Mouse (Mus musculus): ENCODE results near the gene Rasgrf1.

Gene Rasgrf1

GRCm38 (mm10) chr9:89906645-89907044 is 3.1 kb upstream of the Rasgrf1 start:
- no peak for DNase-seq (ENCODE audit: low spot score in 2 of 2)

GRCm38 (mm10) chr9:89907941-89908340 is 1.8 kb upstream of the Rasgrf1 start:
- DNase-seq (ENCODE audit: low spot score in 2 of 2): no peak

GRCm38 (mm10) chr9:89908601-89909000 is 1.1 kb upstream of the Rasgrf1 start:
- peak; percentile 66 to 80 for DNase-seq (ENCODE audit: low spot score in 2 of 2)

- DNase-seq (ENCODE audit: low spot score in 2 of 2): no peak
These were observed 298 bp downstream of the Rasgrf1 start for GRCm38 (mm10) chr9:89910011-89910400.

GRCm38 (mm10) chr9:89910741-89911444 is 1.2 kb downstream of the Rasgrf1 start:
- no peak for DNase-seq (ENCODE audit: low spot score in 2 of 2)

- DNase-seq (ENCODE audit: low spot score in 2 of 2): no peak
These were observed 2.3 kb downstream of the Rasgrf1 start for GRCm38 (mm10) chr9:89911891-89912549.

GRCm38 (mm10) chr9:89913135-89913534 is 3.4 kb downstream of the Rasgrf1 start:
- DNase-seq (ENCODE audit: low spot score in 2 of 2): no peak

GRCm38 (mm10) chr9:89916471-89916870 is 6.8 kb downstream of the Rasgrf1 start:
- no peak for DNase-seq (ENCODE audit: low spot score in 2 of 2)

GRCm38 (mm10) chr9:89917431-89917830 is 7.7 kb downstream of the Rasgrf1 start:
- no peak for DNase-seq (ENCODE audit: low spot score in 2 of 2)

GRCm38 (mm10) chr9:89918832-89919231 is 9.1 kb downstream of the Rasgrf1 start:
- DNase-seq (ENCODE audit: low spot score in 2 of 2): peak; percentile 51 to 56

- DNase-seq (ENCODE audit: low spot score in 2 of 2): no peak
These were observed 11.4 kb downstream of the Rasgrf1 start for GRCm38 (mm10) chr9:89921121-89921520.

GRCm38 (mm10) chr9:89922666-89923065 is 13.0 kb downstream of the Rasgrf1 start:
- no peak for DNase-seq (ENCODE audit: low spot score in 2 of 2)

GRCm38 (mm10) chr9:89924836-89925235 is 15.1 kb downstream of the Rasgrf1 start:
- peak in 1 of 2 experiments; percentile 43 for DNase-seq (ENCODE audit: low spot score in 2 of 2)

GRCm38 (mm10) chr9:89928497-89928896 is 18.8 kb downstream of the Rasgrf1 start:
- DNase-seq (ENCODE audit: low spot score in 2 of 2): no peak

- DNase-seq (ENCODE audit: low spot score in 2 of 2): no peak
These were observed 30.7 kb downstream of the Rasgrf1 start for GRCm38 (mm10) chr9:89940428-89940827.

GRCm38 (mm10) chr9:89946830-89947229 is 37.1 kb downstream of the Rasgrf1 start:
- peak in 1 of 2 experiments; percentile 15 for DNase-seq (ENCODE audit: low spot score in 2 of 2)

- no peak for DNase-seq (ENCODE audit: low spot score in 2 of 2)
These were observed 38.9 kb downstream of the Rasgrf1 start for GRCm38 (mm10) chr9:89948602-89949001.

GRCm38 (mm10) chr9:89953596-89954215 is 44.0 kb downstream of the Rasgrf1 start:
- peak in 1 of 2 experiments; percentile 16 for DNase-seq (ENCODE audit: low spot score in 2 of 2)

- DNase-seq (ENCODE audit: low spot score in 2 of 2): peak in 1 of 2 experiments; percentile 11
These were observed 45.3 kb downstream of the Rasgrf1 start for GRCm38 (mm10) chr9:89954860-89955479.

- no peak for DNase-seq (ENCODE audit: low spot score in 2 of 2)
These were observed 49.3 kb downstream of the Rasgrf1 start for GRCm38 (mm10) chr9:89958959-89959358.

GRCm38 (mm10) chr9:89964091-89964490 is 54.4 kb downstream of the Rasgrf1 start:
- DNase-seq (ENCODE audit: low spot score in 2 of 2): no peak

GRCm38 (mm10) chr9:89967716-89968115 is 58.0 kb downstream of the Rasgrf1 start:
- DNase-seq (ENCODE audit: low spot score in 2 of 2): peak in 1 of 2 experiments; percentile 6
